Mouse (Mus musculus): ENCODE results near the gene 4930467E23Rik. TPM values are rescaled to one million over a fixed set of nuclear protein-coding genes. Genes with fewer than 3 reads are reported as not detected.
"Not testable (repeated sequence)": the region's sequence is repeated elsewhere in the genome, so short reads cannot be mapped to it uniquely, and the experiment has no call there.

4930467E23Rik gene
- polyA plus RNA-seq (2012; rRNA removed) = 0.11 and 0.31 TPM in 2 replicates

DNA sequence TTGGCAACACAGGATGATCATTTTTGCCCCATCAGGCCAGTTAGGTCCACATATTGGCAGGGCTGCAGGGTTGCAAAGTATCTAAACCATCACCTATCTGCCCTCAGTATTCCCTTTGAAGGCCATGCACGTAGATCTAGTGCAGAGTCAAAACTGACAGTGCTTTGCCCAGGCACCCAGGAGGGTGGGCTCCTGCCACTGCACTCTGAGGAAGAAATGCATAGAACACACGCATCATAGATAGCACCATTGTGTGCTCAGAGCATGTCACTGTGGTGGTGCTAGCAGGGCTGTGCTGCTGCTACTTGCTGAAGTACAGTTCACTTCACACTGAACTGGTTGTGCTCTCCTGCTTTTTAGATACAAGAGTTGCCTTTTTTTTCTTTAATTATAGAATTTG is at the start of gene 4930467E23Rik:
4930467E23Rik (plus strand) TSS at position 301 of the 400 bp plus-strand sequence.
- not testable (repeated sequence) for H3K4me3 ChIP-seq (ENCODE audit: insufficient read depth, low read length); H3K27ac ChIP-seq (ENCODE audit: insufficient read depth, low read length); H3K4me1 ChIP-seq (ENCODE audit: control insufficient read depth, insufficient read depth, low read length)

DNA sequence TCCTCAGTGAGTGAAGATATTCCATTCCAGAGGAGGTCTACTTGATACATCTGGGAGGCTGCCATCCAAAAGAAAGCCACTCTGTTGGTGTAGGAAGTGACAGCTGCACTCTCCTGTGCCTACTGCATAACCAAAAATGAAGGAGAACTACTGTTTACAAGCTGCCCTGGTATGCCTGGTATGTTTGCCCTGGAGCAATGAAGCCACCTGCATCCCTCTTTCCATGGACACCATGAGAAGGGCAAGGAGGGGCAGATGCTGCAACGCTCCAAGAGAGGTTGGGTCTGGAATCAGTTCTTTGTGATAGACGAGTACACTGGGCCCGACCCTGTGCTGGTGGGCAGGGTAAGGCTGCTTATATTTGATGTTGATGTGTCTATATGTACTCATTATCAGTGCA is 47.1 kb upstream of the 4930467E23Rik start:
- H3K27ac ChIP-seq (ENCODE audit: insufficient read depth, low read length); H3K4me3 ChIP-seq (ENCODE audit: insufficient read depth, low read length); H3K4me1 ChIP-seq (ENCODE audit: control insufficient read depth, insufficient read depth, low read length): not testable (repeated sequence)

DNA sequence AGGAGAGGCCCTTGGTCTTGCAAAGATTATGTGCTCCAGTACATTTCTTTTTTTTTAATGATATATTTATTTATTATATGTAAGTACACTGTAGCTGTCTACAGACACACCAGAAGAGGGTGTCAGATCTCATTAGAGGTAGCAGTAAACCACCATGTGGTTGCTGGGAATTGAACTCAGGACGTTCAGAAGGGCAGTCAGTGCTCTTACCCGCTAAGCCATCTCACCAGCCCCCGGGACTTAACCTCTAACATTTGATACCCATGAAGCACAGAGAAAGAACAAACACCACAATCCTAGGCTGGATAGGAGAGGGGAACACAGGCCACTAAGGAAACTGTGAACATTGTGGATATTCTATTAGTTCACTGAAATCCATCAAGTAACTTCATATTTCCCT is 43.9 kb upstream of the 4930467E23Rik start:
- not testable (repeated sequence) for H3K4me3 ChIP-seq (ENCODE audit: insufficient read depth, low read length); H3K27ac ChIP-seq (ENCODE audit: insufficient read depth, low read length); H3K4me1 ChIP-seq (ENCODE audit: control insufficient read depth, insufficient read depth, low read length)

DNA sequence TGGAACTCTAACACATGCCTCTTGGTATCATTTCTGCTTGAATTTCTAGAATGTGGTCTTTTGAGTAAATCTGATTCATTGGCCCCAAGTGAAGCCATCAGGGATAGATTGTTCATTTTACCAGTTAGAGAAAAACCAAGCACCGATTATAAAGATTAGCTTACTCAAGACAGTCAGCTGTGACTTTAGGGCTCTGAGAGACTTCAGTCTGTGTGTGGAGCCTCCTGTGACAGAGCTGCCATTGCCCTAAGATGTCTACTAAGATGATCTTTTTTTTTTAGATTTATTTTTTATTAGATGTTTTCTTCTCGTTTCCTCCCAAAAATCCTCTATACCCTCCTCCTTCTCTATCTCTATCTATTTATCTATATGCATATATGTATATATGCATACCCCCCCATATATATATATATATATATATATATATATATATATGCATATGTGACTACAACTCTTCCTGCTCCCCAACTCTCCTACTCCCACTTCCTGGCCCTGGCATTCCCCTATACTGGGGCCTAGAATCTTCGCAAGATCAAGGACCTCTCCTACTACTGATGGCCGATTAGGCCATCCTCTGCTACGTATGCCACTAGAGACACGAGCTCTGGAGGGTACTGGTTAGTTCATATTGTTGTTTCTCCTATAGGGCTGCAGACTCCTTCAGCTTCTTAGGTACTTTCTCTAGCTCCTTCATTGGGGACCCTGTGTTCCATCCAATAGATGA is 40.4 kb upstream of the 4930467E23Rik start:
- not testable (repeated sequence) for H3K27ac ChIP-seq (ENCODE audit: insufficient read depth, low read length); H3K4me3 ChIP-seq (ENCODE audit: insufficient read depth, low read length); H3K4me1 ChIP-seq (ENCODE audit: control insufficient read depth, insufficient read depth, low read length)

DNA sequence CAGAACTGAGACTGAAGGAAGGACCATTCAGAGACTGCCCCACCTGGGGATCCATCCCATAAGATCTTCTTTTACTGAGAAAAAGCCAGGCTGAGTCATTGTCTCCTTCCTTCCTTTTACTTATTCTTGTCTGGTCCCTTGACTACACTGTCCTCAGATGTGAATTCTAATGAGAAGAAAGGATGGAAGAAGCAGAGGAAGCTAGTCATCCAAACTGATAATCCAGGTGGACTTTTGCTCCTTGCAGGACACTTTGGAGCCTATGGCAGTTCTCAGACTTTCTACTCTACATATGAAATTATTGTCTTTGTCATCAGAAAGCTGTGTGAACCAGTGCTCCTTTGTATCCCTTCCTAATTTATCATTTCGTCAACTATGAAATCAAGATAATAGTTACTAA is 39.6 kb upstream of the 4930467E23Rik start:
- not testable (repeated sequence) for H3K27ac ChIP-seq (ENCODE audit: insufficient read depth, low read length); H3K4me3 ChIP-seq (ENCODE audit: insufficient read depth, low read length); H3K4me1 ChIP-seq (ENCODE audit: control insufficient read depth, insufficient read depth, low read length)

DNA sequence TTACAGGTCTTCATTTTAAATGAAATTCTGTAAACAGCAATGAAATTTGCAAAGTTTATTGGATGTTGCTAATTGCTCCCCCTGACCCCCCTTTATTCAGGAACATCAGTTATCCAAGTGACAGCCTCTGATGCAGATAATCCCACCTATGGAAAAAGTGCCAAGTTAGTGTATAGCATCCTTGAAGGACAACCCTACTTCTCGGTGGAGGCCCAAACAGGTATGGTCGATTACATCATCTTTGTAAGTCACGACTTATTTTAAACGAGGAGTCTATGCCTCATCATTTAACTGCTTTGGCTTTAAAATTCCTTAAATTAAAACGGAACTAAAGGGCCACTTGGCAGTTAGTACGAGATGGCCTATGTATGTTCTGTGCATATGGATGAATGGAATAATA is 38.0 kb upstream of the 4930467E23Rik start:
- H3K27ac ChIP-seq (ENCODE audit: insufficient read depth, low read length); H3K4me3 ChIP-seq (ENCODE audit: insufficient read depth, low read length): not testable (repeated sequence)

DNA sequence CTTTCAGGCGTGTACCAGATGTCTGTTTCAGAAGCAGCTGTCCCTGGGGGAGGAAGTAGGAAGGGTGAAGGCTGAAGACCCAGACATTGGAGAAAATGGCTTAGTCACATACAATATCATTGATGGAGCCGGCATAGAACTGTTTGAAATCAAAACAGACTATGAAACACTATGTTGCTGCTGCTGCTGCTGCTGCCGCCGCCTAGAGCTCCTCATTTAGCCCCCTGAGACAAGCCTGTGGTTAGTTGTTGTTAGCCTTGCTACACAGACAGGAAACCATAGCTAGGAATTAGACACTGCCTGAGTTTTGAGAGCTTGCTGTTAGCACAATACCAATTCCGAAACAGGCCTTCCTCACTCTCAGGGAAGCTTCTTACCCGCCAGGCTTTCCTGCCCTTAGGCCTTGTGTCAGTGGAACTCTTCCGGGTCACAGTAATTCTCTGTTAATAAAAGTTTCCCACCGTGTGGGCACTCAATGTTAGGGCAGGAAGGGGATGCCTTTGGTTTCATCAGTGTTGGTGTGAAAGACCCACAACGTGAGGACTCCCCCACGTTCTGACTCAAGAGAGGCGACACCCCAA is 31.8 kb upstream of the 4930467E23Rik start:
- not testable (repeated sequence) for H3K27ac ChIP-seq (ENCODE audit: insufficient read depth, low read length); H3K4me3 ChIP-seq (ENCODE audit: insufficient read depth, low read length); H3K4me1 ChIP-seq (ENCODE audit: control insufficient read depth, insufficient read depth, low read length)

More for the DNA sequence above, 38.0 kb upstream of the 4930467E23Rik start:
- H3K4me1 ChIP-seq (ENCODE audit: control insufficient read depth, insufficient read depth, low read length) = not testable (repeated sequence)

DNA sequence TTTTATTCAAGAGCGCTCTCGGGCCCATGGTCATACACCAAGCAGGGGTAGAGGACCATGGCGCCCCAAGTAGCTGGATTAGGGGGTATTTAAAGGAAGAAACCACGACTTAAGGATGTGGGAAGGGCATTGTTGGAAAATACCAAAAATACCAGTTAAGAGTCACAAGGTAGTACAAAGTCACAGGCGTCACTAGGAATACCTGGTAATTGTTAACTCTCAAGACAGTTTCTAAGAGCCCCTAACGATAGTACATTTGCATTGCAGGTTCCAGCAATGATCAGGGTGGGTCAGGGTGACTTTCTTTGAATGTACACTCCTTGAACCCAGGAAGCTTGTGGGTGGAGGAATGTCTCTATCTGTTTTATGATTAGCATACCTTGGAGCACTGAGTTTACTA is 31.3 kb upstream of the 4930467E23Rik start:
- not testable (repeated sequence) for H3K4me1 ChIP-seq (ENCODE audit: control insufficient read depth, insufficient read depth, low read length); H3K27ac ChIP-seq (ENCODE audit: insufficient read depth, low read length); H3K4me3 ChIP-seq (ENCODE audit: insufficient read depth, low read length)

DNA sequence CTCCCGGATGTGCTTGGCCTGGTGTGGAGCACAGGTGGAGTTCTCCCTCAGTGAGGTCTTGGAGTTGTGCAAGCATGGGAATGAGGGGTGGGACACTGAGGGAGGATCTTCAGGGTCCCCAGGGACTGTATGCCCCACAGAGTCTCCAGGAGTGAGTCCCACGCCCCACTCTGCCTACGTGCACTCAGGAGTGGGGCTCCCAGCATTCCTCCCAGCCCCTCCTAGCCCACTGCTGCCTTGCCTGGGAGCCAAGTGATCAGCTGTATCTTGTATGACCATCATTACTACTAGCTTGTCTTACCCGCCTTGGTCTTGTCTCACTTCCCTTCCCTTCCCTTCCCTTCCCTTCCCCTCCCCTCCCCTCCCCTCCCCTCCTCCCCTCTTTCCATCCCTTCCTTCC is 30.7 kb upstream of the 4930467E23Rik start:
- not testable (repeated sequence) for H3K4me3 ChIP-seq (ENCODE audit: insufficient read depth, low read length); H3K4me1 ChIP-seq (ENCODE audit: control insufficient read depth, insufficient read depth, low read length)

DNA sequence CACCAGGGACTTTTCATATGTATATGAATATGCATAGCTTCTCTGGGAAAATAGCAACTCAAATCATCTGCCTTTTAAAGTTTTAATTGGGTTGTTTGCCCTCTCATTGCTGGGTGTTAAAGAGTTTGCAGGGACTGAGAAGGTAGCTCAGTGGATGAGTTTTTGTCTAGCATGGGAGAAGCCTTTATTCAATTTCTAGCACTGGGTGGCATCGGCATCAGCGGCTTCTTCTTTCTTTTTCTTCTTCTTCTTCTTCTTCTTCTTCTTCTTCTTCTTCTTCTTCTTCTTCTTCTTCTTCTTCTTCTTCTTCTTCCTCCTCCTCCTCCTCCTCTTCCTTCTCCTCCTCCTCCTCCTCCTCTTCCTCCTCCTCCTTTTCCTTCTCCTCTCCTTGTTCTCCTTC is 28.1 kb upstream of the 4930467E23Rik start:
- H3K4me3 ChIP-seq (ENCODE audit: insufficient read depth, low read length); H3K27ac ChIP-seq (ENCODE audit: insufficient read depth, low read length); H3K4me1 ChIP-seq (ENCODE audit: control insufficient read depth, insufficient read depth, low read length): not testable (repeated sequence)

More for the DNA sequence above, 30.7 kb upstream of the 4930467E23Rik start:
- H3K27ac ChIP-seq (ENCODE audit: insufficient read depth, low read length) = not testable (repeated sequence)

DNA sequence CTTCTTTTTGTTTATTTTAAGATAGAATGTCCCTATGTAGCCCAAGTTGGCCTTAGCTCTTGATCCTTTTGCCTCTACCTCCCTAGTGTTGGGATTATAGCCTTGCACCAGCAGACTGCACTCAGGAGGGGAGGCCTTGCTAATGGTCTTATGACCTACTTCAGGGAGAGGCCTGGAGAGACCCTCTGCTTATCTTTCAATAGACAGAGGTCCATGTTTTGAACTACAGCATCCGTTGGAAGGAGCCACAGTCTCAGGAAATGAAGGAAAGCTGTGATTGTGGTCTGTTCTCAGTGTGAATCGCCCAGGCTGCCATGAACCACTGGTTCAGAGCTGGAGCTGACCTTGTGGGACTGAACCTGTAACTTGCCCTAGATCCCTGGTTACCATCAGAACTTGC is 27.1 kb upstream of the 4930467E23Rik start:
- not testable (repeated sequence) for H3K27ac ChIP-seq (ENCODE audit: insufficient read depth, low read length); H3K4me3 ChIP-seq (ENCODE audit: insufficient read depth, low read length); H3K4me1 ChIP-seq (ENCODE audit: control insufficient read depth, insufficient read depth, low read length)

DNA sequence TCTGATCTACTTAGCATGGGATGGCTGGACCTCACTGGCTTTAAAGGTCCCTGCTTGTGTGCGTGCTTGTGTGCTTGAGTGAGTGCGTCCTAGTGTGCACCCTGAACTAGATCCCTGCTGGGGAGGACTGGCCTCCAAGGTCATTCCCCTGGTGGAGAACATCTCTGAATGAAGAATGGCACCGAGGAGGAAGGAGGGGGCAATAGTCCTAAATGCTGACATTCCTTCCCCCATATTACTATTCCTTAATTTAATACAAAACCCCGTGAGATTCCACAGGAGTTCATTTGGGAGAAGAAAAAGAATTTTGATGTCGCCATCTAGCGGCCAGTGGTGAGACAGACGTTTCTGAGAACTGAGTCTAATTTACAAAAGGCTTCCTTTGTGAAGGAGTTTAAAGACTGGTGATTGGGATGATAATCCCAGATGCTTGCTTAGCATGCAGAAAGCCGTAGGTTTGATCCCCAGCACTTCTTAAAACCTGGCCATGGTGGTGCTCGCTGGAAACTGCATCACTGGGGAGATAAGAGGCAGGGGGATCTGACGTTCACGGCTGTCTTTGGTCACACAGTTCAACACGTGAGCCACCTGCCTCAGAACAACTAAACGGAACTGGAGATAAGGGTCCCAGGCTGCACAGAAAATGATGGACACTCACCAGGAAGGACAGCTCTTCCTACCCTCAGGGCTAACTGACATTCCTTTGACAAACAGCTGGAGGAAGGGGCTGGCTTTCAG is 26.2 kb upstream of the 4930467E23Rik start:
- H3K4me3 ChIP-seq (ENCODE audit: insufficient read depth, low read length); H3K27ac ChIP-seq (ENCODE audit: insufficient read depth, low read length); H3K4me1 ChIP-seq (ENCODE audit: control insufficient read depth, insufficient read depth, low read length): not testable (repeated sequence)
- peak; percentile 4; the same call in 1 of the 2 replicates for TF ChIP-seq CTCF (IDR thresholded peaks at IDR 0.05; ENCODE audit: extremely low read depth, insufficient read depth, low read length)

DNA sequence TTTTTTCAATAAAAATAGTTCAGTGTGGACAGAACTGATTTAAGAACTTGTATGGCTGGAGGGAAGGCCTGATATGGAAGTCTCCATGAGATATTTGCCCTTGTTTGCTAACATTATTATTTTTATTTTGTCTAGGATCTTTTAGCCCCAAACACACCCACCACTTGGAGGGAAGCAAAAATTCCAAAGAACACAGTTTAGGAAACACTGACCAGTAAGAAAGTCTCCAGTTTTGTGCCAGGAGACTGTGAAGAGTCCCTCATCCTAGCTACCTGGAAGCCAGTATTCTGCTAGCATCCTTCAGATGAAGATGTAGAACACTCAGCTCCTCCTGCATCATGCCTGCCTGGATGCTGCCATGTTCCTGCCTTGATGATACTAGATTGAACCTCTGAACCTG is 25.5 kb upstream of the 4930467E23Rik start:
- not testable (repeated sequence) for H3K4me1 ChIP-seq (ENCODE audit: control insufficient read depth, insufficient read depth, low read length); H3K4me3 ChIP-seq (ENCODE audit: insufficient read depth, low read length); H3K27ac ChIP-seq (ENCODE audit: insufficient read depth, low read length)

DNA sequence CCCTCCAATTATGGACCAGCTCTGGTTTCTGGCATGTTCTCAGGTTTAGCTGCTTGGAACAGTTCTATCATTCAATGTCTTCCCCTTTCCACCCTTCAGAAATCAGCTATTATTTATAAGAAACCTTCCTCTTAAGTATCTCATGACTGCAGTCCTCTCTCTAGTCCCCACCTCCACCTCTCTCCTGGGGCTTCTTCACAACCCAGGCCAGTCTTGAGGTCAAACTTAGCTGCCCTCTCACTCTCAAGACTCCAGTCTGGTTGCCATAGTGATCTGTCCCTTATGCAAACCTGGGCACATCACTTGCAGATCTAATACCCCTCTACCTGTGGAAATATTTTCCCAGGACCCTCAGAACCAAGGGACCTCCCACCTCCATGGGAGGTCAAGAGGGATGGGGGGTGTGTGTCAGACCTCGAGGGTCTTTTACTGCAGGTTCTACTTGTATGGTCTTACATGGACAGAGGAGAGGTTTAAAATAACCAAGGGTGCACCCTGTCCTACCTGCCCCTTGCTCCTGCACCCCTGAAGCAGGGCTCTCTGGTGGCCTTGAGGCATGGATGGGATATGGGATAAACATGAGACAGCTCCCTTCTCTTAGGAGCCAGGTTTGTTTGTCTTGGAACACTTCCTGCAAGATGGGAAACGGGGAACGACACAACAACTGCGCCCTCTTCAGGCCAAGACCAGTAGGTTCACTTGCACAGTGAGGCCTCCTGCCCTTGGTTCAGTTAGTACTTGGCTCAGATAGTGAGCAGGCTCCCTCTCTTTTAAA is 24.7 kb upstream of the 4930467E23Rik start:
- not testable (repeated sequence) for H3K4me1 ChIP-seq (ENCODE audit: control insufficient read depth, insufficient read depth, low read length); H3K27ac ChIP-seq (ENCODE audit: insufficient read depth, low read length); H3K4me3 ChIP-seq (ENCODE audit: insufficient read depth, low read length)

DNA sequence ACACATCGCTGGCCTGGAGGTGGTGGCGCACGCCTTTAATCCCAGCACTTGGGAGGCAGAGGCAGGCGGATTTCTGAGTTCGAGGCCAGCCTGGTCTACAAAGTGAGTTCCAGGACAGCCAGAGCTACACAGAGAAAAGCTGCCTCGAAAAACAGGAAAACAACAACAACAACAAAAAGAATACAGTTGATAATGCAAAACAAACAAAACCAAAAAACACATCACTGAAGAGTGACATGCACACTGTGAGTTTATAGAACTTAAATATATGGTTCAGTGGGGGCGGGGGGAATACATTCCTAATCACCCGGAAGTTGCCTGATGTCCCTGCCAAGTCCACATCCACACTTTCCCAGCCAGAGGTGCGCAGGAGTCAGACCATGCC is 24.2 kb upstream of the 4930467E23Rik start:
- H3K4me3 ChIP-seq (ENCODE audit: insufficient read depth, low read length); H3K27ac ChIP-seq (ENCODE audit: insufficient read depth, low read length); H3K4me1 ChIP-seq (ENCODE audit: control insufficient read depth, insufficient read depth, low read length): not testable (repeated sequence)
